Mouse (Mus musculus): Measurements from ENCODE around the gene Inppl1. TPM values are rescaled to one million over a fixed set of nuclear protein-coding genes. Genes with fewer than 3 reads are reported as not detected.

The Inppl1 gene
- polyA plus RNA-seq, 1 experiment = 241 TPM

- Histone ChIP-seq H3K4me2 (ENCODE audit: low read depth) (no peak overlapping the region), H3ac (ENCODE audit: control insufficient read depth, insufficient read length) (no peak overlapping the region), H3K79me2 (ENCODE audit: control insufficient read depth, insufficient read depth) (no peaks in the 10 kb centered on the region), H3K27me3 (ENCODE audit: control insufficient read depth, insufficient read depth, insufficient read length) (no peaks in the 10 kb centered on the region), H3K4me3 (no peak overlapping the region), H3K36me3 (ENCODE audit: control insufficient read depth, insufficient read depth) (peaks cover 30% of the 10 kb centered on the region)
- no peak for TF ChIP-seq MYOG (IDR thresholded peaks at IDR 0.05; ENCODE audit: control insufficient read depth in 1 of 3, insufficient read depth in 1 of 3, insufficient read length in 2 of 3, low read depth in 2 of 3)
- TF ChIP-seq POLR2AphosphoS2 (IDR thresholded peaks at IDR 0.05; ENCODE audit: insufficient read length, low read depth) = peak; percentile 16
- no peak for TF ChIP-seq TCF3 (IDR thresholded peaks at IDR 0.05; ENCODE audit: insufficient read length, low read depth)
Measured at GRCm38 (mm10) chr7:101823758-101824630, 14.0 kb downstream of the Inppl1 start.

GRCm38 (mm10) chr7:101822836-101823757 is 14.9 kb downstream of the Inppl1 start:
- TF ChIP-seq POLR2A (IDR thresholded peaks at IDR 0.05; ENCODE audit: insufficient read length, low read depth) = peak; percentile 32
- TF ChIP-seq TCF12 (IDR thresholded peaks at IDR 0.05; ENCODE audit: insufficient read depth, poor library complexity, severe bottlenecking) = no peak
- peak; percentile 57 for TF ChIP-seq POLR2AphosphoS2 (IDR thresholded peaks at IDR 0.05; ENCODE audit: insufficient read length, low read depth)
- no peak overlapping the region for H3ac ChIP-seq (ENCODE audit: control insufficient read depth, insufficient read length)
- H3K4me3 ChIP-seq = no peak overlapping the region
- no peaks in the 10 kb centered on the region for H3K79me2 ChIP-seq (ENCODE audit: control insufficient read depth, insufficient read depth)
- peaks cover 25% of the 10 kb centered on the region for H3K36me3 ChIP-seq (ENCODE audit: control insufficient read depth, insufficient read depth)
- no peak overlapping the region for H3K4me2 ChIP-seq (ENCODE audit: low read depth)
- H3K27me3 ChIP-seq (ENCODE audit: control insufficient read depth, insufficient read depth, insufficient read length) = no peaks in the 10 kb centered on the region

- peaks cover 12% of the 10 kb centered on the region for H3K36me3 ChIP-seq (ENCODE audit: control insufficient read depth, insufficient read depth)
- no peaks in the 10 kb centered on the region for H3K27me3 ChIP-seq (ENCODE audit: control insufficient read depth, insufficient read depth, insufficient read length)
- TF ChIP-seq SRF (IDR thresholded peaks at IDR 0.05; ENCODE audit: control insufficient read depth, insufficient read length, low read depth) (no peak), USF1 (IDR thresholded peaks at IDR 0.05; ENCODE audit: low read depth) (no peak), POLR2A (IDR thresholded peaks at IDR 0.05; ENCODE audit: insufficient read length, low read depth) (peak; percentile 16), MYOG (IDR thresholded peaks at IDR 0.05; ENCODE audit: control insufficient read depth in 1 of 3, insufficient read depth in 1 of 3, insufficient read length in 2 of 3, low read depth in 2 of 3) (no peak), MYOD1 (IDR thresholded peaks at IDR 0.05; ENCODE audit: control insufficient read depth in 1 of 3, insufficient read length in 2 of 3, low read depth in 2 of 3) (no peak), POLR2AphosphoS2 (IDR thresholded peaks at IDR 0.05; ENCODE audit: insufficient read length, low read depth) (peak; percentile 91), TCF12 (IDR thresholded peaks at IDR 0.05; ENCODE audit: insufficient read depth, poor library complexity, severe bottlenecking) (no peak), CEBPB (IDR thresholded peaks at IDR 0.05; ENCODE audit: insufficient read depth, poor library complexity, severe bottlenecking) (no peak), MAX (IDR thresholded peaks at IDR 0.05; ENCODE audit: low read depth) (no peak), REST (IDR thresholded peaks at IDR 0.05; ENCODE audit: insufficient read depth, insufficient read length) (no peak), TCF3 (IDR thresholded peaks at IDR 0.05; ENCODE audit: insufficient read length, low read depth) (no peak), E2F4 (IDR thresholded peaks at IDR 0.05; ENCODE audit: insufficient read depth) (no peak)
- H3K79me2 ChIP-seq (ENCODE audit: control insufficient read depth, insufficient read depth) = no peaks in the 10 kb centered on the region
- H3K4me3 ChIP-seq = no peak overlapping the region
- no peak overlapping the region for H3ac ChIP-seq (ENCODE audit: control insufficient read depth, insufficient read length)
- no peak overlapping the region for H3K4me2 ChIP-seq (ENCODE audit: low read depth)
Measured at GRCm38 (mm10) chr7:101821571-101822501, 16.2 kb downstream of the Inppl1 start.

GRCm38 (mm10) chr7:101820295-101821030 is 17.6 kb downstream of the Inppl1 start:
- Histone ChIP-seq H3K36me3 (ENCODE audit: control insufficient read depth, insufficient read depth) (peaks cover 4% of the 10 kb centered on the region), H3K4me3 (no peak overlapping the region), H3K79me2 (ENCODE audit: control insufficient read depth, insufficient read depth) (no peaks in the 10 kb centered on the region), H3ac (ENCODE audit: control insufficient read depth, insufficient read length) (no peak overlapping the region), H3K4me2 (ENCODE audit: low read depth) (no peak overlapping the region), H3K27me3 (ENCODE audit: control insufficient read depth, insufficient read depth, insufficient read length) (no peaks in the 10 kb centered on the region)
- TF ChIP-seq MYOG (IDR thresholded peaks at IDR 0.05; ENCODE audit: control insufficient read depth in 1 of 3, insufficient read depth in 1 of 3, insufficient read length in 2 of 3, low read depth in 2 of 3) (no peak), POLR2AphosphoS2 (IDR thresholded peaks at IDR 0.05; ENCODE audit: insufficient read length, low read depth) (peak; percentile 40)

Measured in myocyte (in vitro differentiated cells).